Mouse (Mus musculus) kidney, adult 2 months (tissue): Measurements from ENCODE around the gene Ccdc144b.

ENCODE experiments used
- CTCF ChIP-seq: fragments of 200-500 bp; conservative IDR thresholded peaks from 2 replicates; pipeline ENCODE4 v1.5.1; 2011; ENCODE audit warnings: low read depth, mild to moderate bottlenecking, control low read depth, low read length, moderate library complexity, mixed read lengths; ENCODE audit not compliant: insufficient read depth, insufficient read length
- POLR2A ChIP-seq: fragments of 200-500 bp; IDR thresholded peaks from one replicate; pipeline ENCODE4 v1.6.1; 2011; ENCODE audit warnings: low read depth, low read length, control low read depth

DNA sequence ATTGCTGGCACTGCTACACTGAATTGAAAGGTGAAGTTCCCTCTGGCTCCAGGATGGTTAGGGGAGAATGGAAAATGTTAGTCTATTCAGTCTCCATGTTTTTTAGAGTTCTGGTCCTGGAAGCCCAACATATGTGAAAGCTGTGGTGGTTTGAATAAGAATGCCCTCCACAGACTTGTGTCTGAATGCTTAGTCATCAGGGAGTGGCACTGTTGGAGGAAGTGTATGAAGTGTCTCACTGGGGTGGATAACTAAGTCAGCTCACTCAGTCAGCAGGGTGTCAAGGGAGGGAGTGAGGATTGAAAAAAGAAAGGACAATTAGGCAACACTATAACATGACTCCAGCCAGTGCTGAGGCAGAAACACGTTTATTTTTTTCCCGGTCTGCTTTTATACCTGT lies 42.0 kb upstream of the Ccdc144b start:
- no peak for TF ChIP-seq CTCF
- no peak for TF ChIP-seq POLR2A
